Mouse (Mus musculus) olfactory bulb, adult 2 months (tissue): ENCODE measurements around the gene Eya4.

Experiments
- CTCF ChIP-seq: fragments of 200-500 bp; IDR thresholded peaks from 2 replicates; pipeline ENCODE4 v1.5.1; 2012; ENCODE audit warnings: low read depth, mild to moderate bottlenecking, low read length, moderate library complexity; ENCODE audit not compliant: insufficient read depth
- POLR2A ChIP-seq: fragments of 200-500 bp; IDR thresholded peaks from 2 replicates; pipeline ENCODE4 v1.6.1; 2012; ENCODE audit warnings: mild to moderate bottlenecking, low read depth, low read length, moderate library complexity; ENCODE audit not compliant: insufficient read depth

GRCm38 (mm10) chr10:23091552-23091951 is 259.0 kb downstream of the Eya4 start:
- TF ChIP-seq POLR2A = no peak
- TF ChIP-seq CTCF = no peak
